Mouse (Mus musculus): ENCODE data around the gene Crym. TPM values are rescaled to one million over a fixed set of nuclear protein-coding genes. Genes with fewer than 3 reads are reported as not detected.

Crym gene
- polyA plus RNA-seq, 1 experiment from 2014 or later, result 8.8 TPM

DNA sequence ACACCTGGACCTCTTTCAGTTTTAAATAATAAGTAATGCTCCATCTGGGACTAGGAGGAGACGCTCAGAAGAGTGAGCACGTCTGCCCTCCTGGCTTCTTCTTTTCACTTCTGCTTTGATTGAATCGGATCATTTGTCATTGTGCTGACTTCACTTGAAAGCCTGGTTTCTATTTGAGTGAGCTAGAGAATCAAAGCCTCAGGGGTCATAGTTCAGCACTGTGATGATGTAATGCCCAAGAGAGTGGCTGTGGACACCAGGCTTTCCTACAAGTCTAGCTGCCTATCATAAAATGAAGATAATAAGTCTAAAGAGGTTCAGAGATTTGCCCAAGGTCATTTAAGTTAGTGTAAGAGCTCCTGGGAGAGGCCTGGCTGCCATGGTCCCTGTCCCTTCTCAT is 51.7 kb downstream of the Crym start:
- no peak overlapping the region for H3K9ac ChIP-seq (ENCODE audit: low read length)
- no peak overlapping the region for H3K4me2 ChIP-seq (ENCODE audit: low read depth)
- H3K9me3 ChIP-seq (ENCODE audit: control insufficient read depth, low read length), result no peaks in the 10 kb centered on the region
- H3K36me3 ChIP-seq (ENCODE audit: control insufficient read depth, insufficient read depth, low read length), result no peaks in the 10 kb centered on the region
- H3K27me3 ChIP-seq (ENCODE audit: control insufficient read depth, insufficient read depth, low read length), result no peaks in the 10 kb centered on the region
- no peaks in the 10 kb centered on the region for H3K4me1 ChIP-seq (ENCODE audit: control insufficient read depth, insufficient read depth, low read length)
- no peak for ATAC-seq (ENCODE audit: insufficient read depth, low FRiP score, low TSS enrichment)
- no peak overlapping the region for H3K27ac ChIP-seq (ENCODE audit: low read depth, low read length)
- H3K4me3 ChIP-seq (ENCODE audit: low read depth, low read length), result no peak overlapping the region
- 26% methylated on average over 3 of the region's 3 CpGs for WGBS
- DNase-seq (ENCODE audit: low spot score), result no peak

DNA sequence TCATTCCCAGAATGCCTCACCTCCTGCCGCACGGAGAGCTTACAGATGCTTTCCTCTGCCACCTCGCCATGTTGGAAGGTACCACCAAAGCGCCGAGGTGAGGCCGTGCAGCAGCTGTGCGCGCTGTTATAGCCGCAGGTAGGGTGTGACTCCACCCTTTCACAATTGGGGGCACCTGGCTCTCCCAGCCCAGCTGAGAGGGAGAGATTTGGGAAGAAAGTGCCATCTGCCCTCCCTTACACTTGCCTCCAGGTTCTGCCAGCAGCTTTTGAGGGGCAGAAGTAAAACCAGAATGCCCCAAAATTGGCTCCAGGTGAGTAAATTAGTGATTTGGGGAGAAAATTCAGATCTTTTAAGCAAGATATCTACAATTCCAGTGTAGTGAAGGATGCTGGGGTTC is 56.7 kb downstream of the Crym start, which contains the start of gene Zp2:
Zp2 (minus strand) TSS at position 101 of the 400 bp plus-strand sequence.
- no peak within 1 kb of the TSS for H3K4me2 ChIP-seq (ENCODE audit: low read depth)
- H3K27me3 ChIP-seq (ENCODE audit: control insufficient read depth, insufficient read depth, low read length), result no peaks in the 10 kb centered on the region

GRCm38 (mm10) chr7:120142743-120143142 is 59.2 kb downstream of the Crym start:
- ATAC-seq (ENCODE audit: insufficient read depth, low FRiP score, low TSS enrichment) (no peak), DNase-seq (ENCODE audit: low spot score) (no peak)
- no peaks in the 10 kb centered on the region for H3K27me3 ChIP-seq (ENCODE audit: control insufficient read depth, insufficient read depth, low read length)
- 88% methylated on average over 1 of the region's 1 CpGs for WGBS
- H3K4me1 ChIP-seq (ENCODE audit: control insufficient read depth, insufficient read depth, low read length), result no peaks in the 10 kb centered on the region
- H3K36me3 ChIP-seq (ENCODE audit: control insufficient read depth, insufficient read depth, low read length), result no peaks in the 10 kb centered on the region
- no peak overlapping the region for H3K4me3 ChIP-seq (ENCODE audit: low read depth, low read length)
- H3K27ac ChIP-seq (ENCODE audit: low read depth, low read length), result no peak overlapping the region
- H3K9me3 ChIP-seq (ENCODE audit: control insufficient read depth, low read length), result no peaks in the 10 kb centered on the region
- no peak overlapping the region for H3K9ac ChIP-seq (ENCODE audit: low read length)
- no peak overlapping the region for H3K4me2 ChIP-seq (ENCODE audit: low read depth)

More for the DNA sequence above, 56.7 kb downstream of the Crym start, which contains the start of gene Zp2:
- no peak within 1 kb of the TSS for H3K4me3 ChIP-seq (ENCODE audit: low read depth, low read length)
- H3K36me3 ChIP-seq (ENCODE audit: control insufficient read depth, insufficient read depth, low read length), result no peaks in the 10 kb centered on the region
- H3K27ac ChIP-seq (ENCODE audit: low read depth, low read length), result no peak within 1 kb of the TSS
- no peaks in the 10 kb centered on the region for H3K9me3 ChIP-seq (ENCODE audit: control insufficient read depth, low read length)
- no peak for DNase-seq (ENCODE audit: low spot score)
- H3K4me1 ChIP-seq (ENCODE audit: control insufficient read depth, insufficient read depth, low read length), result no peaks in the 10 kb centered on the region
- H3K9ac ChIP-seq (ENCODE audit: low read length), result no peak within 1 kb of the TSS
- ATAC-seq (ENCODE audit: insufficient read depth, low FRiP score, low TSS enrichment), result no peak
- WGBS, result 74% methylated on average over 9 of the region's 9 CpGs

Other genes starting within 250 kb of the Crym start
- 0.18 TPM in 1 of 2 replicates, not detected in the other for gene Dnah3, start 106.8 kb downstream of the Crym start, polyA plus RNA-seq (2014; fragmentation: Nextera tagmentation; extraction: Ambion mirVana)
- 16.6 and 20.5 TPM in 2 replicates for gene Tmem159, start 99.8 kb downstream of the Crym start, polyA plus RNA-seq (2014; fragmentation: Nextera tagmentation; extraction: Ambion mirVana)
- not detected in 2 replicates for gene Zp2, start 56.8 kb downstream of the Crym start, polyA plus RNA-seq (2014; fragmentation: Nextera tagmentation; extraction: Ambion mirVana)
- not detected in 2 replicates for gene Anks4b, start 28.3 kb downstream of the Crym start, polyA plus RNA-seq (2014; fragmentation: Nextera tagmentation; extraction: Ambion mirVana)
- not detected in 2 replicates for gene Abca14, start 1.9 kb upstream of the Crym start, polyA plus RNA-seq (2014; fragmentation: Nextera tagmentation; extraction: Ambion mirVana)
- gene Abca15, start 126.6 kb upstream of the Crym start, polyA plus RNA-seq (2014; fragmentation: Nextera tagmentation; extraction: Ambion mirVana), result not detected in 2 replicates
- gene Abca16, start 207.5 kb upstream of the Crym start, polyA plus RNA-seq (2014; fragmentation: Nextera tagmentation; extraction: Ambion mirVana), result not detected in 2 replicates

Data from neural tube, embryonic 11.5 days (tissue).